Mouse (Mus musculus): ENCODE data around the gene Gm527. TPM values are rescaled to one million over a fixed set of nuclear protein-coding genes. Genes with fewer than 3 reads are reported as not detected.

Gene Gm527
- 1 to 10 TPM; 2.6 to 4.2 TPM for total RNA-seq (2021)
- long read RNA-seq, experiment 1, partial matches to known transcripts: 0 of 4 reads
- long read RNA-seq, experiment 1, other reads (novel, unspliced or antisense): 2 of 4 reads
- long read RNA-seq, experiment 2, partial matches to known transcripts: 0 of 2 reads
- long read RNA-seq, experiment 2, other reads (novel, unspliced or antisense): 0 of 2 reads

GRCm38 (mm10) chr12:64917578-64918471, at the start of gene Gm527:
Gene Gm527, plus strand, starts transcription at chr12:64917906.
- intact Hi-C loops (cut with DNase I; ENCODE audit: low total_unique reads): no loop called here
- peak; percentile 96 for DNase-seq

- no peak for DNase-seq
- intact Hi-C loops (cut with DNase I; ENCODE audit: low total_unique reads): no loop called here
These were observed 46.6 kb upstream of the Gm527 start for GRCm38 (mm10) chr12:64871103-64871502.

GRCm38 (mm10) chr12:64897060-64897730, 20.5 kb upstream of the Gm527 start:
- intact Hi-C loops (cut with DNase I; ENCODE audit: low total_unique reads): no loop called here
- peak; percentile 56 for DNase-seq

GRCm38 (mm10) chr12:64902506-64902905, 15.2 kb upstream of the Gm527 start:
- intact Hi-C loops (cut with DNase I; ENCODE audit: low total_unique reads): no loop called here
- peak; percentile 67 for DNase-seq

- no peak for DNase-seq
- intact Hi-C loops (cut with DNase I; ENCODE audit: low total_unique reads): no loop called here
These were observed 14.5 kb upstream of the Gm527 start for GRCm38 (mm10) chr12:64903186-64903585.

- intact Hi-C loops (cut with DNase I; ENCODE audit: low total_unique reads): no loop called here
- DNase-seq: no peak
These were observed 4.7 kb upstream of the Gm527 start for GRCm38 (mm10) chr12:64912996-64913395.

- intact Hi-C loops (cut with DNase I; ENCODE audit: low total_unique reads): no loop called here
- DNase-seq: no peak
These were observed 971 bp upstream of the Gm527 start for GRCm38 (mm10) chr12:64916735-64917134.

GRCm38 (mm10) chr12:64937493-64937892, 19.8 kb downstream of the Gm527 start:
- intact Hi-C loops (cut with DNase I; ENCODE audit: low total_unique reads): no loop called here
- DNase-seq: no peak

GRCm38 (mm10) chr12:64964560-64964959, 46.9 kb downstream of the Gm527 start:
- intact Hi-C loops (cut with DNase I; ENCODE audit: low total_unique reads): no loop called here
- no peak for DNase-seq

- peak; percentile 100 for DNase-seq
- intact Hi-C loops (cut with DNase I; ENCODE audit: low total_unique reads): no loop called here
These were observed 47.7 kb downstream of the Gm527 start, which contains the start of the genes Klhl28 and Togaram1 for GRCm38 (mm10) chr12:64965124-64966026. Gene Klhl28, minus strand, starts transcription at chr12:64965534. Gene Togaram1, plus strand, starts transcription at chr12:64965804.

- DNase-seq: peak; percentile 60
- intact Hi-C loops (cut with DNase I; ENCODE audit: low total_unique reads): no loop called here
These were observed 48.5 kb downstream of the Gm527 start for GRCm38 (mm10) chr12:64966101-64966631.

GRCm38 (mm10) chr12:64966652-64967435, 49.1 kb downstream of the Gm527 start:
- intact Hi-C loops (cut with DNase I; ENCODE audit: low total_unique reads): no loop called here
- peak; percentile 6 for DNase-seq

- intact Hi-C loops (cut with DNase I; ENCODE audit: low total_unique reads): no loop called here
- peak; percentile 5 for DNase-seq
These were observed 49.8 kb downstream of the Gm527 start for GRCm38 (mm10) chr12:64967470-64967869.

- intact Hi-C loops (cut with DNase I; ENCODE audit: low total_unique reads): no loop called here
- no peak for DNase-seq
These were observed 50.4 kb downstream of the Gm527 start for GRCm38 (mm10) chr12:64968067-64968466.

- no peak for DNase-seq
- intact Hi-C loops (cut with DNase I; ENCODE audit: low total_unique reads): no loop called here
These were observed 53.7 kb downstream of the Gm527 start for GRCm38 (mm10) chr12:64971399-64971798.

- intact Hi-C loops (cut with DNase I; ENCODE audit: low total_unique reads): no loop called here
- DNase-seq: no peak
These were observed 54.4 kb downstream of the Gm527 start for GRCm38 (mm10) chr12:64972063-64972462.

All from gastrocnemius, postnatal 14 days (tissue).